Mouse (Mus musculus) kidney, postnatal 10 days (tissue): ENCODE results near the gene Sfxn3.

Source experiments
- DNase-seq: peaks from one replicate; pipeline ENCODE4 v3.0.0; 2021; ENCODE audit warnings: mixed read lengths

Gene Sfxn3

DNA sequence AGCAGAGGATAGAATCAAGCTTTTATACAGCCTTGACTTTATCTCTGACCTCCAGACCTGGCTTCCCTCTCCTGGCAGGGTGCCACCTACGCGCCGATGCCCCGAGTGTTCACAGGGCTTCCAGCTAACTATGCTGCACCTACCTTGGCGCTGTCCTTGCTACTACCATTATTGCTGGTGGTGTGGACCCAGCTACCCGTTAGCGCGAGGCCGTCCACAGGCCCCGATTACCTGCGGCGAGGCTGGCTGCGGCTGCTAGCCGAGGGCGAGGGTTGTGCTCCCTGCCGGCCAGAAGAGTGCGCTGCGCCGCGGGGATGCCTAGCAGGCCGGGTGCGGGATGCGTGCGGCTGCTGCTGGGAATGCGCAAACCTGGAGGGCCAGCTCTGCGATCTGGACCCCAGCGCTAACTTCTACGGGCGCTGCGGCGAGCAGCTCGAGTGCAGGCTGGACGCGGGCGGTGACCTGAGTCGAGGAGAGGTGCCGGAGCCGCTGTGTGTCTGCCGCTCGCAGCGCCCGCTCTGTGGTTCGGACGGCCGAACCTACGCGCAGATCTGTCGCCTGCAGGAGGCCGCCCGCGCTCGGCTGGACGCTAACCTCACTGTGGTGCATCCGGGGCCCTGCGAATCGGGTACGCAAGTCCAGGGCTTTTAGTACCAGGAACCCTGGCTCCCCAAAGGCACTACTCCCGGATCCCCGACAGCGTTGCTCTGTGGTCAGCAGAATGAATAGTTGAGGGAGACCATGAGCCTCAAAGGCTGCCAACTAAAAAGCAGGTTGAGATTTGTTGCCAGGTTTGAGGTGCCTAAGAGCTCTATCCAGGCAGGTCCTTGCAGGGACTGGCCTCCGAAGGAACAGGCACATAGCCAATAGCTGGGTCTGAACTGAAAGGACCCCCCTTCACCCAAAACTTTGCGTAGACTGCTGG, 29.5 kb downstream of the Sfxn3 start:
- peak; percentile 76 for DNase-seq

DNA sequence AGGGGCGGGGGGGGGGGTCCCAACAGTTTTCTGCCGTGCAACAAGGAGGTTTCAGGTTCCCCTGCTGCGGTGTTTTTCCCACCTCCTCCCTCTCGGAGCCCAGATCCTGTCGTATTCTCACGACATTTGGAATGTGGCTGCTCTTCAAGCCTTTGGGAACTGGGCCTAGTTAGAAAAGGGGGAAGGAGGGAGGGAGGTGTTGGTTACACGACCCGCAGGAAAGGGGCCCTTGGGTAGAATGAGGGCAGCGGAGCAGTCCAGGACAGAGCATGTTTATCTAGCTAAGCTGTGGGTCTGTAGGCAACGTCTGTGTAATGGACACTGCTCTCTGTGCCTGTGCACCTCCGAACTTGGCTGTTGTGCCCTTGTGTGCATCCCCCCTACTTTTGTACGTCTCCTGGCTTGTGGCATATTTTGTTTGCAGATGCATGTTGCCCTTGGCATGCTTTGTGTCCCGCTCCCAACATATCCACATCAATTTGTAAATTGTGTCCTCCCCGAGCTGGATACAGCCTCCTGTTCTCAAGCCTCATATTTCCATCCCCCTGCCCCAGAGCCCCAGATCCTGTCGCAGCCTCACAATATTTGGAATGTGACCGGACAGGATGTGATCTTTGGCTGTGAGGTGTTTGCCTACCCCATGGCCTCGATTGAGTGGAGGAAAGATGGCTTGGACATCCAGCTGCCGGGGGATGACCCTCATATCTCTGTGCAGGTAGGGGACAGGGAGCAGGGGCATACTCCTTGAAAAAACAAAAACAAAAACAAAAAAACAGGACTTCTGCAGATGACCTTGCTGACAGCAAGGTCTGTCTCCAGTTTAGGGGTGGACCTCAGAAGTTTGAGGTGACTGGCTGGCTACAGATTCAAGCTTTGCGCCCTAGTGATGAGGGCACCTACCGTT, 30.7 kb downstream of the Sfxn3 start:
- DNase-seq: no peak

DNA sequence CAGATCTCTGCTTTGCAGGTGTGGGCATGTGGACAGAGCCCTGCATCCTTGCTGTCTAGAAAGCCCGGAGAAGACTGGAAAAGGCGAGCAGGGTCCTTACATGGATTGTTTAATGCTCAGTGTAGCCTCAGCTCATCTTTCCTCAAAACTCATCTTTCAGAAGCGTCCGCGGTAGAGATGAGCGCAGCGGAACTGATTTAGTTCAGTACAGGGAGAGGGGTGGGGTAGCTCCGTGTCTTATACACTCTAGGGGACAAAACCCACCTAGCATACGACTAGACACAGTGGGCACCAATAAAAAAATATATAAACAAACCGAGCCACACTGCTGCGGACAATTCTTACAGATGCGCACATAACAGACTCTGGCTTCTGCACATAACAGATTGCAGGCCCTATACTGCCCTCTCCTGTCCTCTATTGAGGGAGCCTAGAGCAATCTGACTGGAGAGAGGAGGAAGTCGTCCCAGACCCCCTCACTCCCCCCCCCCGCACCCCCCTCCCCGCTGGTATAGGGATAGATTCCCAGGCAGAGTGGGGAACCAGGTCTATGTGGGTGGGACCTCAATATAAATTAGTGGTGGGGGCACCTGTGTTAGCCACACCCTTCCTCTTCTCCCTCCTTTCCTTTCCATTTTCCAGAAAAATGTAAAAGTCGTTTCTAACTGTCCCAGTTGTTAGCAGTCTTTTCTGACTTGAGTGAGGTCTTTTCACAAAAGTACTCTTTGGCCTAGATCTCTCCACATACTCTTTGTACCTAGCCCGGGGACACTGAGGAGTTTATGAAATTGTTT, 31.9 kb downstream of the Sfxn3 start:
- DNase-seq: peak; percentile 62

GRCm38 (mm10) chr19:45079769-45080515, 32.6 kb downstream of the Sfxn3 start:
- DNase-seq: peak; percentile 82

- peak; percentile 26 for DNase-seq
These were observed 33.4 kb downstream of the Sfxn3 start for GRCm38 (mm10) chr19:45080711-45081110.

- DNase-seq: peak; percentile 83
These were observed 34.0 kb downstream of the Sfxn3 start for GRCm38 (mm10) chr19:45081279-45081678.

GRCm38 (mm10) chr19:45081841-45082550, 34.7 kb downstream of the Sfxn3 start:
- peak; percentile 80 for DNase-seq

DNA sequence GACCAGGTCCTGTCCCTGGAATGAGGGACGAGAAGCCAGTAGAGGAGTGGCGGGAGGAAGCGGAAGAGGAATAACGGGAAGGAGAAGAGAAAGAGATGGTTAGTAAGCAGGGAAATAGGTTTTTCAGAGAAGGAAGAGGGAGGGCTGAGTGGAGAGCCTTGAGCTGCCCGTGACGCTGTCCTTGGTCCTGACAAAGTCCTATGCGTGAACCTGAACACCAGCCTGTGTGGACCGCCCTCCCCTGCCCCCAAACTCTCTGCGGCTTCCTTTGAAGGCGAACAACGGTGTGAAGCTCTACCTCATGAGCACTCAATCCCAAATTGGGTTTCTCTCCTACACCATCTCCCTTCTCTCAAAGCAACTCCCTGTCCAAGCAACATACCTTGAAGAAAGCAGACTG, 50.6 kb downstream of the Sfxn3 start:
- peak; percentile 87 for DNase-seq

DNA sequence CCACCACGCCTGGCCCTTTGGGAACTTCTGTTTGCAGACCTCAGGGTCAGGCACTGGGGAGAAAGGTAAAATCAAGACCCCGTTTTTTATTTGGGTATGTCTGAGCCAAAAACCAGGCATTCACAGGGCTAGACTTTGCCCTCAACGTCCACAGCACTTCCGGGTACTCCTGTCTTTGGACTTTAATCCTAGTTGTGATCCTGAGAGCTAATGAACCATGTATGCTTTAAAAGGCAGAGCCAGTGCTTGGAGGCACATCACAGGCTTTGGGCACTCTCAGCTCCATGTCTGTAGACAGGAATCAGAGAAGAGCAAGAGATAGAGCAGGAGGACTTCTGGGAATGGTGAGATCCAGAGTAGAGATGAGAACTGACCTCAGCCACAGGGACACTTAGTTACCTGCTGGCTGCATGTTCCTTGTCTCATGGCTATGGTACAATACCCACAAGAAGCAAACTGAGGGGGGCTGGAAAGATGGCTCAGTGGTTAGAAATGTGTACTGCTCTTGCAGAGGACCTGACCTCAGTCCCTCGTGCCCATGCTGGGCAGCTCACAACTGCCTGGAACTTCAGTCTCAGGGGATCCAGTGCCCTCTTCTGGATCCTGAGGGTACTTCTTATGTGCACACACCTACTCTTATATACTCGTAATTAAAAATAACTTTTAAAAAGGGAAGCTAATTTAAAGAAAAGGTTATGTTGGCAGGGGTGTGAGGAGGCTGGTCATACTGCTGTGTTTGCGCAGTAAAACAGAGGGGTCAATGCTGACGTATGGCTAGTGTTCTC, 53.4 kb downstream of the Sfxn3 start:
- no peak for DNase-seq

- DNase-seq: no peak
These were observed 58.3 kb downstream of the Sfxn3 start for GRCm38 (mm10) chr19:45105591-45105990.
